Mouse (Mus musculus): ENCODE measurements around the gene Usp20.

The Usp20 gene

DNA sequence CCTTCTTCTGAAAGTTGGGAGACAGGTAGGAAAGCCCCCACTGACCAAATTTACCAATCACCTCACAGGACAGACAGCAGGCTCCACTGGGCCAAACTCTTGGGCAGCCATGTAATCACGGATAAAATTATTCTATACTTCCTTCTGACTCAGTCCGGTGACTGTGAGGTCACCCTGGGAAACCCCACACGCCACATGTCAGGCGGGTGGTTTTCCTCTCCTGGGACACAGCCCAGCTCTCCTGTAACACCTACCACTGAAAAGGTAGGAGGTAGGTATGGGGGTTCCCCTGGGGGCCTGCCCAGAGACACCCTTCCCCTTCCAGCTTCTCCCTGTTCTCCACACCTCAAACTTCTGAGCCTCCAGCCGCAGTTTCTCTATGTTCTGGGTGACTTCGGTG, 54.7 kb downstream of the Usp20 start:
- no peak for DNase-seq (ENCODE audit: extremely low read depth, insufficient read length, low spot score)

GRCm38 (mm10) chr2:31040043-31040442, 58.0 kb downstream of the Usp20 start:
- DNase-seq (ENCODE audit: extremely low read depth, insufficient read length, low spot score): no peak

- DNase-seq (ENCODE audit: extremely low read depth, insufficient read length, low spot score): no peak
Observed at GRCm38 (mm10) chr2:31040487-31040886, 58.4 kb downstream of the Usp20 start.

GRCm38 (mm10) chr2:31041386-31041785, 59.3 kb downstream of the Usp20 start:
- peak; percentile 43 for DNase-seq (ENCODE audit: extremely low read depth, insufficient read length, low spot score)

DNA sequence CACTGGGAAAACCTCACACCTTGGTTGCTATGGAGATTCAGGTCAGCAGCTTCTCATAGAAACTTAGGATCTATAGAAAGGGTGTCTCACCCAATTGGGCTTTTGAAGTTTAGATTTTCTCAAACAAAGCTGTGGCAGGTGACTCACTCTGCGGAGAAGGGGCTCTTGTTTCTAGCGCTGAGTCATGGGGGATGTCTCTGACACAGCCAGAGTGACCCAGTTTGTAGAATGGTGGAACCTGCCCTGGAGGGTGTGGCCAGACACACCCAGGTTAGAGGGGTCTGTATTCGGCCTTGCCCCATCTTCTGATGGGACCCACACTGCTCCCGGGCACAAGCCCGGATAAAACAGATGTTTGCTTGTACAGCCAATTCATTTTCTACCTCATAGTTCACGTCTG, 60.8 kb downstream of the Usp20 start:
- DNase-seq (ENCODE audit: extremely low read depth, insufficient read length, low spot score): peak; percentile 55

- DNase-seq (ENCODE audit: extremely low read depth, insufficient read length, low spot score): no peak
Observed at GRCm38 (mm10) chr2:31043856-31044255, 61.8 kb downstream of the Usp20 start.

GRCm38 (mm10) chr2:31048037-31048436, 66.0 kb downstream of the Usp20 start:
- DNase-seq (ENCODE audit: extremely low read depth, insufficient read length, low spot score): no peak

DNA sequence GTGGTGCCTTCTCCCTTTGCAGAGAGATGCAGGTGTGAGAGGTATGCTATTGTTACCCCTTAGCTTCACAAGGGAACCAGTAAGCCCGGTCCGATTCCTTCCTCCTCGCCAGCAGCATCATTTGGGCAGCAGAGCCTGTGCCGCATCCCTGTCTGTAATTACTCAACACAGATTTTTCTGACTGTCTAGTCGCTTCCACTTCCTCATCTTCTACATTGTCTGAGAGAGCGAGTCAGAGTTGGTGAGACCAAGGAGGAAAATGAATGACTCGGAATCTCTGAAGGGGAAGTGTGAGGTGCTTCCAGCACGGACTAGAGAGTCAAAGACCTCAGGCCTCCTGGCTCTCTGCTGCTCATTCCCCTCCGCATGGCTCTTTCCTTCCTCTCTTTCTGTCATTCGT, 70.4 kb downstream of the Usp20 start:
- no peak for DNase-seq (ENCODE audit: extremely low read depth, insufficient read length, low spot score)

DNA sequence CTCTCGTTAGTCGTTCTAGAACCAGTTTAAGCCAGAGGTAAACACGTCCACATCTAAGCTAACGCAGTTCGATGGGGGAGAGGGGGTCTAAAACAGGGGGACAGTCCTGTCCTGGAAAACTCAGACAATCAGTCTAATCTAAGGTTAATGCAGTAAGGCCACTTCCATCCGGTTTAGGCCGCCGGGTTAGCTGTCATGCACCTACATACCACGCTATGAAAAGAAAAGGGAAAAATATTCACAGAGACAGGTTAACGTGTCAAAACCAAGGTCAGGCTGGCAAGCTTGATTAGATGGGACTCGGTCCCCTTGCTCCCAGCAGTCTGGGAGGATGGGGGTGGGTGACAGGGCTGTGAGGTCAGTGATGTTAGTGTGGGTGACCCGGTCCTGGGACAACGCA, 71.3 kb downstream of the Usp20 start:
- DNase-seq (ENCODE audit: extremely low read depth, insufficient read length, low spot score): no peak

DNA sequence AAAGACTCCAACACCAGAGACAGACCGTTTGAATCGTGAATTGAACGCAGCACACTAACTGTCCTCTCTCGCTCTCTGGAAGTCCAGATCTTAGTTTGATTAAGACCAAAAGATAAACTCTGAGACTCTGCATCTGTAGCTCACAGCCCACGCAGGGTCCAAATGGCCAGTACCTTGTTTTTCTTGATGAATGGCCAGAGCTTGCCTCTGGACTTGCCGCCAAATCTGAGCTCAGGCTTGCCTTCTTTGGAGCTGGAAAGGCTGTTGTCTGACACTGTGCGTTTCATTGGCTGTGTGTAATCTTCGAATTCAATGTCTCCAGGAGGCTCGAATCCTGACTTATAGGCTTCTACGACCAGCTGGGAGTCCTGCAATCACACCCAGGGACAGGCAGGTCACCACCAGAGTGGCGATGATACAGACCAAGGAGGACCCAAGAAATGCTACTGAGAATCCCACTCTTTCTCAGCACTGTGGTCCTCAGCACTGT, 71.8 kb downstream of the Usp20 start:
- DNase-seq (ENCODE audit: extremely low read depth, insufficient read length, low spot score): no peak

GRCm38 (mm10) chr2:31056070-31056469, 74.0 kb downstream of the Usp20 start:
- no peak for DNase-seq (ENCODE audit: extremely low read depth, insufficient read length, low spot score)

DNA sequence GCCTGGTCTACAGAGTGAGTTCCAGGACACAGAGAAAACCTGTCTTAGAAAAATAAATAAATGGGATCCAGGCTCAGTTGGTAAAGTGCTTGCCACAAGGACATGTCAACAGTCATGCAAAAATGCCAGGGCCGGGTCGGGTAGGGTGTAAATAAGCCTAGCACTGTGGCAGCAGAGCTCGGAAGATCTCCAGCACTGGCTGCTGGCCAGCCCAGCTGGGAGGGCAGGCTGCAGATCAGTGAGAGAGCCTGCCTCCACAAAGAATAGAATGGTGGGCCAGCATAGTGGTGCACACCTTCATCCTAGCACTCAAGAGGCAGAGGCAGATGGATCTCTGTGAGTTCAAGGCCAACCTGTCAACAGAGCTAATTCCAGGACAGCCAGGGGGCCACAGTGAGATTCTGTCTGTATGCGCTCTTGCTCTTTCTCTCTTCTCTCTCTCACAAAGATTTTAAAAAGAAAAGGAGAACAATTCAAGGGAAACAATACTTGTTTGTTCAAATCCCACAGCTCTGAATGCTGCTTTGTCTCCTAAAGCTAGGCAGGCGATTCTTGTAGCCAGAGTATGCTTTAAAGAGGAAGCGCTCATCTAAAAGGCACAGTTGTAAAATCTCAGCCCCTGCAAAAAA, 75.6 kb downstream of the Usp20 start:
- no peak for DNase-seq (ENCODE audit: extremely low read depth, insufficient read length, low spot score)

GRCm38 (mm10) chr2:31058443-31058842, 76.4 kb downstream of the Usp20 start:
- DNase-seq (ENCODE audit: extremely low read depth, insufficient read length, low spot score): no peak

- DNase-seq (ENCODE audit: extremely low read depth, insufficient read length, low spot score): no peak
Observed at GRCm38 (mm10) chr2:31060271-31060670, 78.2 kb downstream of the Usp20 start.

- DNase-seq (ENCODE audit: extremely low read depth, insufficient read length, low spot score): no peak
Observed at GRCm38 (mm10) chr2:31060787-31061730, 79.0 kb downstream of the Usp20 start.

- DNase-seq (ENCODE audit: extremely low read depth, insufficient read length, low spot score): peak; percentile 24
Observed at GRCm38 (mm10) chr2:31061868-31062628, 80.0 kb downstream of the Usp20 start.

DNA sequence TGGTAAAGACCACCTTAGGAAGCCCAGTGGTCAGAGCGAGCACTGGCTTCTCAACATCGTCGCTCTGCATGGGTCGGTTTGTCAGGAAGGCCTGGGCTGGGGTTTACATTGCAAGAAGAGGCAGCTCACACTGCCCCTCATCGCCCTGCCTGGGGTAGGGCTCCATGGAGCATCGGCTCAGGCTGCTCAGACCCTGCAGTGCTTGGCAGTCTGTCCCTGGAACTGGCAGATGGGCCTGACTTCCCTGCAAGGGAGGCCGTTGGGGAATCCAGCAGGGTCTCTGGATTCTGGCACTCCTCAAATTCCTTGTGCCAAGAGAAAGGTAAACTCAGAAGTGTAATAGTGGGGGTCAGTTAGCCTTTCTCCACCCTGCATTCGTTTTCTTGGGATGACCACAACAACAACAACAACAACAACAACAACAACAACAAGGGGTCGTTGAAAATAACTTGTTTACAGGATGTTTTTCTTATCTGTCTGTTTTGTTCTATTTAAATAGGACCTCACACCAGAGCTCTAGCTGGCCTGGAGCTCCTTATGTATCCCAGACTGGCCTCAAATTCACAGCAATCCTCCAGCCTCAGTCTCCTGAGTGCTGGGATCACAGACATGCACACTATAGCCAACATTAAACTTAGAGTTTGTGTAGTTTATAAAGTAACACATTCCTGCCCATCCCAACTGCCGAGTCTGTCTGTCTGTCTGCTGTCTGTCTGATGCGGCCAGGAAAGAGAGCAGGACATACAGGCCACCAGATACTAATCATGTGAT, 84.1 kb downstream of the Usp20 start:
- no peak for DNase-seq (ENCODE audit: extremely low read depth, insufficient read length, low spot score)

GRCm38 (mm10) chr2:31067059-31067595, 85.0 kb downstream of the Usp20 start:
- DNase-seq (ENCODE audit: extremely low read depth, insufficient read length, low spot score): no peak

- no peak for DNase-seq (ENCODE audit: extremely low read depth, insufficient read length, low spot score)
Observed at GRCm38 (mm10) chr2:31067696-31068245, 85.7 kb downstream of the Usp20 start.

Data from 3134 (cell line).